Mouse (Mus musculus) gastrocnemius, adult 2 months (tissue): ENCODE results near the gene Wdr61. TPM values are rescaled to one million over a fixed set of nuclear protein-coding genes. Genes with fewer than 3 reads are reported as not detected.

Source experiments
- DNase-seq: peaks from one replicate; pipeline ENCODE4 v3.0.0; 2022
- H3K27ac ChIP-seq: fragments of 200-600 bp; 2 replicates; pipeline ENCODE4 v1.8.1; 2022; ENCODE audit warnings: mild to moderate bottlenecking
- H3K4me3 ChIP-seq: fragments of 200-600 bp; 2 replicates; pipeline ENCODE4 v1.8.1; 2022; ENCODE audit warnings: mild to moderate bottlenecking, moderate library complexity
- CTCF ChIP-seq: fragments of 200-600 bp; IDR thresholded peaks from 2 replicates; pipeline ENCODE4 v1.8.1; 2022; ENCODE audit warnings: antibody characterized with exemption, mild to moderate bottlenecking, moderate library complexity
- intact Hi-C: fragments of 180-260 bp; cut with DNase I; formaldehyde crosslinking; loops from one replicate; pipeline ENCODE4 v1.15.1; 2025
- long read RNA-seq, 2 experiments: library from polyadenylated mRNA; stranded (forward); transcript quantifications; one replicate each; pipeline ENCODE4 v2.0.0; 2021
- total RNA-seq, 2 experiments: library from RNA; stranded (reverse); gene quantifications; 2 replicates each; pipeline ENCODE4 v1.2.3; 2021

Wdr61 gene
- total RNA-seq, result 10 to 100 TPM; 17.9 to 20.8 TPM
- long read RNA-seq, experiment 1, transcript Wdr61-203 (11 exons, 1,290 nt), result minor isoform, 7 of 29 reads
- long read RNA-seq, experiment 1, transcript Wdr61-201 (11 exons, 1,187 nt), result major isoform, 14 of 29 reads
- long read RNA-seq, experiment 1, partial matches to known transcripts, result 4 of 29 reads
- long read RNA-seq, experiment 1, other reads (novel, unspliced or antisense), result 2 of 29 reads
- long read RNA-seq, experiment 2, transcript Wdr61-203 (11 exons, 1,290 nt), result minor isoform, 8 of 25 reads
- long read RNA-seq, experiment 2, transcript Wdr61-201 (11 exons, 1,187 nt), result major isoform, 10 of 25 reads
- long read RNA-seq, experiment 2, partial matches to known transcripts, result 4 of 25 reads
- long read RNA-seq, experiment 2, other reads (novel, unspliced or antisense), result 3 of 25 reads

GRCm38 (mm10) chr9:54733921-54734638, at the start of gene Wdr61:
Gene Wdr61, minus strand, starts transcription at chr9:54734519.
- DNase-seq, result peak; percentile 99
- intact Hi-C loops, result loop anchor here (5.0 kb wide), 1 partner anchor 218 kb away; the partner anchor contains the start of genes AY074887 and Psma4
- H3K4me3 ChIP-seq, result peak within 1 kb of the TSS; percentile 91
- peak within 1 kb of the TSS; percentile 94 for H3K27ac ChIP-seq
- peak; percentile 63 for TF ChIP-seq CTCF

GRCm38 (mm10) chr9:54784003-54784402, 49.7 kb upstream of the Wdr61 start:
- no peak for TF ChIP-seq CTCF
- DNase-seq, result no peak
- Histone ChIP-seq H3K4me3 (no peak overlapping the region), H3K27ac (no peak overlapping the region)
- intact Hi-C loops, result no loop called here

DNA sequence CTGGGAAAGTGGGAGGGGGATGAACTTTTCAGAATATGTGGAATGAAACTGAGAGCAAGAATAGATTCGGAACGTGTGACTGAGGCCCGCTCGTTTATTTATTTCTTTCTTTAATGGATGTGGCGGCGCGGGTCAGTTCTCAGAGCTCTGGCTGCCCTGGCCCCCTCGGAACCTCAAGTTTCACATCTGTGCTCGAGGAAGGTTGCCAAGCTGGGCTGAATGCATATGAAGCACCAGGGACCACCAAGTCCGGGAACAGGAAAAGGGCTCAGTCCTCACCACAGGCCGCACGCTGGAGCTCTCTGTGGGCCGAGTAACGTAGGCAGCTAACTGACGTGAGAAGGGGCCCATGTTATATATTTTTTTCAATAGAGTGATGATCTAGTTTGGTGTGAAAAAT, 48.2 kb upstream of the Wdr61 start:
- DNase-seq, result no peak

DNA sequence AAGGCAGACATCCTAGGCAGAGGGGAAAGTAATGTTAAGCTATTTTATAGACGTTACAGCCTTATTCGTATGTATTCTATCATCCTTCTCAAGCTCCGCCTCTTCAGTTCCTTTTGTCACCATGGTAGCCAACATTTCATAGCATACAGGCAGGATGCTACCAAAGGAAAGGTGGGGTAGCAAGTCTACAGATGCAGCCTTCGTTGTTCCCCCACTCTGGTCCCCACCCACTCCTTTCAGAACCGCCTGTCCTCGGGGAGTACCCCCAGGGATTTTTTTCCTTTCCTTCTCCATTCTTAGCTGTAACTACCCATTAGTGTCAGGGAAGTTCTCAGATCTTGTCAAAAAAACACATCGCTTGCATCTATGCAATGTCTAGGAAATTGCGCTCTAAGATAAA, 45.0 kb upstream of the Wdr61 start:
- intact Hi-C loops, result no loop called here
- Histone ChIP-seq H3K4me3 (no peak overlapping the region), H3K27ac (no peak overlapping the region)
- TF ChIP-seq CTCF, result no peak
- no peak for DNase-seq

More for the DNA sequence above, 48.2 kb upstream of the Wdr61 start:
- no peak overlapping the region for H3K27ac ChIP-seq
- no peak overlapping the region for H3K4me3 ChIP-seq
- intact Hi-C loops, result no loop called here
- no peak for TF ChIP-seq CTCF

DNA sequence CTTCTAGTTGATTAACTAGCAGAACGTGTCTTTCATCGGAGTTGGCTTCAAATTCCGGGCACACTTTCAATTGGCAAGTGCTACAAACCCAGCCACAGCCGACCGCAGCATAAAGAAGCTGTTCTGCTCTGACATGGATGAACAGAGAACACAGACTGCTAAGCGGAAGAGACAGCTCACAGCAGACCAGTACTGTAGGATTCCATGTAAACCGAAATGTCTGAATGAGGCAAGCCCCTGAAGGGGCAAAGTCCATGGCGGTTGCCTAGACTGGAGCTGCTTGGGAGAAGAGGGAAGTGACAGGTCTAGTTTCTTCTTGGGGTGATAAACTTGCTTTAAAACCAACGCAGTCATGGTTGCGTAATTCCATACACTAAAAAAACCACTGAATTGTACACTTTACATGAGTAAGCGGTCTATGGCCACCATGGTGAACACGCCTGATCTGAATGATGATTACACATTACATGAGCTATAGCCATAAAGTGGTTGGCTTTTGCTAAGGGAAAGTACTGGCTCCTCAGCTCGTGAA, 42.2 kb upstream of the Wdr61 start:
- no peak for DNase-seq
- intact Hi-C loops, result no loop called here
- Histone ChIP-seq H3K4me3 (no peak overlapping the region), H3K27ac (no peak overlapping the region)
- TF ChIP-seq CTCF, result no peak

DNA sequence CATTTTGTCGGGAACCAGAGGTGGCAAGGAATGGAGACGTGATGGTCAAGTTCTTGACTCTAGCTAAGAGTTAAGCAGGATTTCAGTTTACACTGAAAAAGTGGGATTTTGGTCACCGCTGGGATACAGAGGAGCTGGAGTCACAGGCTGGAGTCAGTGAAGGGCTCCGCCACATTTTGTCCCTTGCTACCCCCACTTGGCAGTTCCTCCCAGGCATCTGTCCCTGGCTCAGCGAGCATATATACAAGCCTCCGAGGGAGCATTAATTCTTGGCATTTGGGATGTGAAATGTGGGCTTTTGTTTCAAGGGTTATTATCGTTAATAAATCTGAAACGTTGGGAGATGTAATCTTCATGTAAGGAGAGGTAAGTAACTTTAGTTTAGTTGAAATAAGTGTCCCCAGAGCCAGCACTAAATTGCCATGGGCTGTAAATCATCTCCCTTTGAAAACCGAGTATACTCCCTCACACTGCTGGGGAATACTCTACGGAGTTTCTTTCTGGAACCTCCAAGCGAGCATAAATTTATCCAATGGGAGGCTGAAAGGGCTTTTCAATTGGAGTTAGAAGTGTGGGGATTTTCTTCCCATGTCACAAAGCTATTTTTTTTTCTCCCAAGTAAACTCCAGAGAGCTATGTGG, 35.9 kb upstream of the Wdr61 start:
- no peak overlapping the region for H3K4me3 ChIP-seq
- intact Hi-C loops, result no loop called here
- H3K27ac ChIP-seq, result no peak overlapping the region
- DNase-seq, result no peak
- no peak for TF ChIP-seq CTCF

DNA sequence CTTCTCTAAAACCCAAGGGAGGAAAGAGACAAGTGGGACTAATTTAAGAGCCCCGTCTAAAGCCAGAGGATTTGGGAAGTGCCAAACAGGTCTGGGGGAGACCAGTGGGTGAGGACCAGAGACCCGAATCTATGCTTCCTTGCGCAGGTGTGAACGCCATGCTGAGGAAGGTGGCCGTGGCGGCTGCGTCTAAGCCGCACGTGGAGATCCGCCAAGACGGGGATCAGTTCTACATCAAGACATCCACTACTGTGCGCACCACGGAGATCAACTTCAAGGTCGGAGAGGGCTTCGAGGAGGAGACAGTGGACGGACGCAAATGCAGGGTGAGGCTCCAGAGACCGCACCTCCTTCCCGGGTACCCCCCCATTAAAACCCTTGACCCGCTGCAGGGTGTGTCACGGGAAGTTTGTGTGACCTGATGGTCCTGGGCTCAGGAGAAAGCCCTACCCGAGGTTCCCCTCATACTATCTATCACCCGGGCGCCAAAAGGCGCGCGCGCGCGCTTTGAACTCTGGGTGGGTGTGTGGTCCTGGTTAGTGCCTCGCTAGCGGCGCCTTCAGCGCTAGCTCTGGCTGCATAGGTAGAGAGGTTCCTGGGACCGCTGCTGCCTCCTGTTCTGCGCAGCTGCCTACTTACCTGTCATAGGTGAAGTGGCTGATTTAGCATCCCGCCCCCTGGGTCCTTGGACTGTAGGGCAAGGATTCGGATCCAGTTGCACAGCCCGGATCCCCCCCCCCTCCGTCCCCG, 31.2 kb upstream of the Wdr61 start:
- H3K27ac ChIP-seq, result no peak overlapping the region
- peak overlapping the region; percentile 59 for H3K4me3 ChIP-seq
- intact Hi-C loops, result no loop called here
- DNase-seq, result no peak
- no peak for TF ChIP-seq CTCF

GRCm38 (mm10) chr9:54764561-54765217, 30.4 kb upstream of the Wdr61 start, which contains the start of gene Crabp1:
Gene Crabp1, plus strand, starts transcription at chr9:54764748.
- Histone ChIP-seq H3K27ac (no peak within 1 kb of the TSS), H3K4me3 (peak within 1 kb of the TSS; percentile 59)
- DNase-seq, result no peak
- TF ChIP-seq CTCF, result no peak
- intact Hi-C loops, result no loop called here

DNA sequence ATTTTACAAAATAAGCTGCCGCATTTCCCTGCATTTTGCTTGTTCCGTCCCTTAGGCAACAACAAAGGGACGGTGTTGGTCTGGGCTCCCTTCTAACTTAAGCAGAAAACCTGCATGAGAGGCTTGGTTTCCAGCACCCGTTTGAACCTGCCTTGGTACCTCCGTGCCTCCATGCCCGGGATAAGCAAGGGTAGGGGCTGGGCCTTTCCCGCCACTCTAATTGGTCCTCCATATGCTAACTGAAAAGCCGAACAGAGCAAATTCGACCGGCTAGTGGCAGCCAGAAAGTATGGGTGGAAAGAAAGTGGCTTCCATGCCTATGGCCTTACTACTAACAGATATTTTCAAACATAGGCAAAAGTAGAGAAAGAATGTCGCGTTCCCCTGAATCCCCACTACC, 29.8 kb upstream of the Wdr61 start:
- TF ChIP-seq CTCF, result no peak
- intact Hi-C loops, result no loop called here
- Histone ChIP-seq H3K27ac (no peak overlapping the region), H3K4me3 (no peak overlapping the region)
- DNase-seq, result no peak

GRCm38 (mm10) chr9:54759592-54759991, 25.3 kb upstream of the Wdr61 start:
- intact Hi-C loops, result no loop called here
- H3K4me3 ChIP-seq, result no peak overlapping the region
- TF ChIP-seq CTCF, result no peak
- DNase-seq, result no peak
- H3K27ac ChIP-seq, result no peak overlapping the region

GRCm38 (mm10) chr9:54752944-54753295, 18.6 kb upstream of the Wdr61 start:
- H3K27ac ChIP-seq, result no peak overlapping the region
- TF ChIP-seq CTCF, result no peak
- DNase-seq, result no peak
- intact Hi-C loops, result no loop called here
- no peak overlapping the region for H3K4me3 ChIP-seq
